Mouse (Mus musculus): ENCODE data around the gene Acod1. TPM values are rescaled to one million over a fixed set of nuclear protein-coding genes. Genes with fewer than 3 reads are reported as not detected.

Gene Acod1
- polyA plus RNA-seq (2015; fragmentation: Nextera tagmentation; extraction: Ambion mirVana): 0.21 TPM in 1 of 2 replicates, not detected in the other

DNA sequence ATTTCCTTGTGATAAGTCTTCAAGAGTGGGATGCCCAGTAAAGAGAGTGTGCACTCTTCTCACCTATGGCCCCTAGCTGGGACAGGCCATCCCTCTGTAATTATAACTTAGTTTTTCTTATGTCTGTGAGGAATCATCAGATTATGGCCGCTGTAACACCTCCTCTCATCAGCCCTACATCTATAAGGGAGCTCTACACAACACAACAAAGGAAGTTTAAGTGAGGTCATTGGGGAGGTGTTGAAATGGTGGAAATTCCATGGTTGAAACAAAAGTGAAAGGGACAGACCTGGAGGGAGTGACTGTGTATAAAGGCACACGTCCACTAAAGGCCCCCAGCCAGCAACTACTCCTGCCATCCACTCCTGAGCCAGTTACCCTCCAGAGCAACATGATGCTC, at the start of gene Acod1:
Gene Acod1 (plus strand): TSS at position 301 of the 400 bp plus-strand sequence.

GRCm38 (mm10) chr14:103069864-103070611, 23.3 kb downstream of the Acod1 start, which contains the start of gene Cln5:
Gene Cln5 (plus strand): TSS chr14:103070216.

DNA sequence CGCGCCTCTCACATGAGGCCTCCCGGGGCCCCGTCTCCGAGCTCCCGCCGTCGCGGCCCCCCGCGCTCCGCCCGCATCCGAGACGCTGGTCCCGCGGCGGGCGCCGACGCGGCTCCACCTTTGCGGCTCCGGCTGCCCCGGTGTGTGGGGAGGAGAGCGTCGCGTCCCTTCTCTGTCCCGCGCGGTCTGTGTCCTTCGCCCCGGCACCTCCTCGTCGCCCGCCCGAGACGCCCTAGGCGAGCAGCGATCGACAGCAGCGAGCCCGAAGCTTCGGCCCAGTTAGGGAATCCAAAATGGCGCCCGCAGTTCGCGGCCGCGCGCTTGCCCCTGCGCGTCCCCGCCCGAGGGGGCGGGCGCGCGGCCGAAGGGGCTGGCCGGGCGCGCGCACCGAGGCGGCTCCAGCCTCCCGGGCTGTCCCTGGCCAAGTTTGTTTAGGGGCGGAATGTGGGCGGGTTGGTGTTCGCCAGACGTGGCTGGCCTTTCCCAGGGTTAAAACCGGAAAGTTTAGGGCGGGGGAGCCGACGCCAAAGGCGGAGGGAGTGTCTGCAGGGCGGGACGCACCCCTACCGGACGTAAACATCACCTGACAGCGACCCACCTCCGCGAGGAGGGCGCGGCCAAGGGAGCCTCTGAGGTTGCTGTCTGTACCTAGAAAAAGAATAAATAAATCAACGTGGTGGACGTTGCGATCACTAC, 52.6 kb downstream of the Acod1 start, which contains the start of gene Fbxl3:
Gene Fbxl3 (minus strand): TSS at position 329 of the 696 bp plus-strand sequence.

Other genes starting within 250 kb of the Acod1 start
- 5.6 and 7.7 TPM in 2 replicates for gene Kctd12, start 64.3 kb upstream of the Acod1 start, polyA plus RNA-seq (2015; fragmentation: Nextera tagmentation; extraction: Ambion mirVana)
- 23.9 and 25.5 TPM in 2 replicates for gene Cln5, start 23.2 kb downstream of the Acod1 start, polyA plus RNA-seq (2015; fragmentation: Nextera tagmentation; extraction: Ambion mirVana)
- gene Fbxl3, start 52.6 kb downstream of the Acod1 start, polyA plus RNA-seq (2015; fragmentation: Nextera tagmentation; extraction: Ambion mirVana): 19.1 and 20.8 TPM in 2 replicates

All from urinary bladder, postnatal 0 days (tissue).